Mouse (Mus musculus) neural tube, embryonic 15.5 days (tissue): ENCODE data around the gene Fcrl5. TPM values are rescaled to one million over a fixed set of nuclear protein-coding genes. Genes with fewer than 3 reads are reported as not detected.

Experiments
- ATAC-seq: fragments of 200-750 bp; cut with Nextera tagmentation; 2 replicates; pipeline ENCODE4 v1.8.0; 2017; ENCODE audit warnings: mild to moderate bottlenecking, moderate TSS enrichment, moderate library complexity; ENCODE audit not compliant: low FRiP score
- H3K27ac ChIP-seq: fragments of 300-500 bp; sonication (generic); replicated peaks from 2 replicates; pipeline ENCODE4 v1.5.1; 2015; ENCODE audit warnings: mild to moderate bottlenecking, inconsistent platforms
- H3K27me3 ChIP-seq: fragments of 300-500 bp; sonication (generic); replicated peaks from 2 replicates; pipeline ENCODE4 v1.6.1; 2015; ENCODE audit warnings: inconsistent platforms
- H3K36me3 ChIP-seq: fragments of 300-500 bp; sonication (generic); 2 replicates; pipeline ENCODE4 v1.6.1; 2015; ENCODE audit warnings: inconsistent platforms
- H3K4me1 ChIP-seq: fragments of 300-500 bp; sonication (generic); 2 replicates; pipeline ENCODE4 v1.6.1; 2015; ENCODE audit warnings: inconsistent platforms
- H3K4me2 ChIP-seq: fragments of 300-500 bp; sonication (generic); 2 replicates; pipeline ENCODE4 v1.6.1; 2015; ENCODE audit warnings: inconsistent platforms, mild to moderate bottlenecking, moderate library complexity
- H3K4me3 ChIP-seq: fragments of 300-500 bp; sonication (generic); replicated peaks from 2 replicates; pipeline ENCODE4 v1.5.1; 2015; ENCODE audit warnings: mild to moderate bottlenecking, inconsistent platforms
- H3K9ac ChIP-seq: fragments of 300-500 bp; sonication (generic); replicated peaks from 2 replicates; pipeline ENCODE4 v1.6.1; 2015; ENCODE audit warnings: mild to moderate bottlenecking, inconsistent platforms
- H3K9me3 ChIP-seq: fragments of 300-500 bp; sonication (generic); replicated peaks from 2 replicates; pipeline ENCODE4 v1.6.1; 2016; ENCODE audit warnings: inconsistent platforms
- WGBS: fragments of 180-500 bp; shearing (Covaris S2); methylation state at CpG from one replicate; pipeline ENCODE4 v1.1.7; 2015; ENCODE audit warnings: mixed read lengths; 5-methylcytosine and 5-hydroxymethylcytosine counted together
- polyA plus RNA-seq: library from polyadenylated mRNA; unstranded; fragments of >200 nt; fragmentation: Nextera tagmentation; extraction: Ambion mirVana; gene quantifications from 2 replicates; pipeline ENCODE4 v1.2.1, GENCODE M21; 2015

Fcrl5 gene
- polyA plus RNA-seq, 1 experiment from 2014 or later: not detected

GRCm38 (mm10) chr3:87518425-87518824 lies 82.9 kb downstream of the Fcrl5 start:
- no peak overlapping the region for H3K27ac ChIP-seq
- H3K9me3 ChIP-seq: no peaks in the 10 kb centered on the region
- no peak overlapping the region for H3K4me3 ChIP-seq
- H3K4me1 ChIP-seq: no peaks in the 10 kb centered on the region
- H3K27me3 ChIP-seq: no peaks in the 10 kb centered on the region
- H3K9ac ChIP-seq: no peak overlapping the region
- H3K36me3 ChIP-seq: no peaks in the 10 kb centered on the region
- H3K4me2 ChIP-seq: no peak overlapping the region
- ATAC-seq: no peak

GRCm38 (mm10) chr3:87521126-87521525 lies 85.6 kb downstream of the Fcrl5 start:
- H3K9me3 ChIP-seq: no peaks in the 10 kb centered on the region
- WGBS: 86% methylated on average over 4 of the region's 4 CpGs
- no peaks in the 10 kb centered on the region for H3K36me3 ChIP-seq
- no peak overlapping the region for H3K4me3 ChIP-seq
- peaks cover 6% of the 10 kb centered on the region for H3K4me1 ChIP-seq
- no peak for ATAC-seq
- no peak overlapping the region for H3K4me2 ChIP-seq
- H3K27me3 ChIP-seq: no peaks in the 10 kb centered on the region
- H3K9ac ChIP-seq: no peak overlapping the region
- no peak overlapping the region for H3K27ac ChIP-seq

- H3K9me3 ChIP-seq: no peaks in the 10 kb centered on the region
- H3K27ac ChIP-seq: no peak overlapping the region
- H3K4me2 ChIP-seq: no peak overlapping the region
- no peak overlapping the region for H3K9ac ChIP-seq
- H3K27me3 ChIP-seq: no peaks in the 10 kb centered on the region
- no peak overlapping the region for H3K4me3 ChIP-seq
- H3K36me3 ChIP-seq: no peaks in the 10 kb centered on the region
- ATAC-seq: no peak
- peaks cover 13% of the 10 kb centered on the region for H3K4me1 ChIP-seq
- 74% methylated on average over 1 of the region's 1 CpGs for WGBS
Measured at GRCm38 (mm10) chr3:87521833-87522232, 86.3 kb downstream of the Fcrl5 start.

- Histone ChIP-seq H3K27me3 (no peaks in the 10 kb centered on the region), H3K9ac (no peak overlapping the region), H3K4me3 (no peak overlapping the region), H3K4me1 (peaks cover 19% of the 10 kb centered on the region), H3K27ac (no peak overlapping the region), H3K9me3 (no peaks in the 10 kb centered on the region), H3K36me3 (peaks cover 13% of the 10 kb centered on the region), H3K4me2 (no peak overlapping the region)
- WGBS: 96% methylated on average over 9 of the region's 9 CpGs
- no peak for ATAC-seq
Measured at GRCm38 (mm10) chr3:87523701-87524100, 88.1 kb downstream of the Fcrl5 start.

- Histone ChIP-seq H3K27ac (peak within 1 kb of the TSS; percentile 91), H3K4me3 (peak within 1 kb of the TSS; percentile 92), H3K9me3 (no peaks in the 10 kb centered on the region), H3K9ac (peak within 1 kb of the TSS; percentile 100), H3K36me3 (peaks cover 29% of the 10 kb centered on the region), H3K4me1 (peaks cover 19% of the 10 kb centered on the region), H3K27me3 (no peaks in the 10 kb centered on the region), H3K4me2 (peak within 1 kb of the TSS; percentile 86)
- ATAC-seq: peak; percentile 99
- 5% methylated on average over 63 of the region's 64 CpGs for WGBS
Measured at GRCm38 (mm10) chr3:87525043-87525836, 89.7 kb downstream of the Fcrl5 start, which contains the start of gene Etv3. TSS of gene Etv3 (plus strand) at chr3:87525407.

- peak; percentile 67 for ATAC-seq
- Histone ChIP-seq H3K4me2 (peak overlapping the region; percentile 86), H3K27ac (peak overlapping the region; percentile 91), H3K27me3 (no peaks in the 10 kb centered on the region), H3K4me3 (peak overlapping the region; percentile 92), H3K36me3 (peaks cover 36% of the 10 kb centered on the region), H3K9ac (peak overlapping the region; percentile 100), H3K4me1 (peaks cover 19% of the 10 kb centered on the region), H3K9me3 (no peaks in the 10 kb centered on the region)
- WGBS: 2% methylated on average over 27 of the region's 27 CpGs
Measured at GRCm38 (mm10) chr3:87525837-87526570, 90.4 kb downstream of the Fcrl5 start.

- Histone ChIP-seq H3K36me3 (peaks cover 43% of the 10 kb centered on the region), H3K4me2 (peak overlapping the region; percentile 86; the same call in 1 of the 2 replicates), H3K4me1 (peaks cover 19% of the 10 kb centered on the region), H3K9ac (no peak overlapping the region), H3K27me3 (no peaks in the 10 kb centered on the region), H3K27ac (no peak overlapping the region), H3K9me3 (no peaks in the 10 kb centered on the region), H3K4me3 (no peak overlapping the region)
- no peak for ATAC-seq
- WGBS: 90% methylated on average over 12 of the region's 12 CpGs
Measured at GRCm38 (mm10) chr3:87527139-87527538, 91.6 kb downstream of the Fcrl5 start.

GRCm38 (mm10) chr3:87528021-87528420 lies 92.4 kb downstream of the Fcrl5 start:
- Histone ChIP-seq H3K9ac (no peak overlapping the region), H3K4me2 (no peak overlapping the region), H3K36me3 (peaks cover 51% of the 10 kb centered on the region), H3K4me3 (no peak overlapping the region), H3K27ac (no peak overlapping the region), H3K9me3 (no peaks in the 10 kb centered on the region), H3K4me1 (peaks cover 19% of the 10 kb centered on the region), H3K27me3 (no peaks in the 10 kb centered on the region)
- ATAC-seq: no peak
- 92% methylated on average over 8 of the region's 8 CpGs for WGBS

GRCm38 (mm10) chr3:87528841-87529240 lies 93.3 kb downstream of the Fcrl5 start:
- no peaks in the 10 kb centered on the region for H3K27me3 ChIP-seq
- H3K4me1 ChIP-seq: peaks cover 19% of the 10 kb centered on the region
- 91% methylated on average over 8 of the region's 8 CpGs for WGBS
- no peak overlapping the region for H3K4me3 ChIP-seq
- no peak overlapping the region for H3K4me2 ChIP-seq
- ATAC-seq: no peak
- H3K27ac ChIP-seq: no peak overlapping the region
- H3K36me3 ChIP-seq: peaks cover 59% of the 10 kb centered on the region
- no peaks in the 10 kb centered on the region for H3K9me3 ChIP-seq
- no peak overlapping the region for H3K9ac ChIP-seq

GRCm38 (mm10) chr3:87529568-87529967 lies 94.0 kb downstream of the Fcrl5 start:
- Histone ChIP-seq H3K27ac (no peak overlapping the region), H3K4me2 (no peak overlapping the region), H3K4me3 (no peak overlapping the region), H3K9me3 (no peaks in the 10 kb centered on the region), H3K9ac (no peak overlapping the region), H3K27me3 (no peaks in the 10 kb centered on the region), H3K36me3 (peaks cover 66% of the 10 kb centered on the region), H3K4me1 (peaks cover 19% of the 10 kb centered on the region)
- ATAC-seq: no peak
- 95% methylated on average over 11 of the region's 11 CpGs for WGBS

GRCm38 (mm10) chr3:87530234-87530633 lies 94.7 kb downstream of the Fcrl5 start:
- Histone ChIP-seq H3K4me1 (peaks cover 14% of the 10 kb centered on the region), H3K4me3 (no peak overlapping the region), H3K36me3 (peaks cover 73% of the 10 kb centered on the region), H3K9me3 (no peaks in the 10 kb centered on the region), H3K9ac (no peak overlapping the region), H3K27me3 (no peaks in the 10 kb centered on the region), H3K4me2 (no peak overlapping the region), H3K27ac (no peak overlapping the region)
- no peak for ATAC-seq
- WGBS: 92% methylated on average over 3 of the region's 3 CpGs
